Mouse (Mus musculus) adrenal gland, adult 8-10 months (tissue): ENCODE results near the gene Slk. TPM values are rescaled to one million over a fixed set of nuclear protein-coding genes. Genes with fewer than 3 reads are reported as not detected.

Experiments
- DNase-seq: peaks from one replicate; pipeline ENCODE4 v3.0.0; 2022
- total RNA-seq, 4 experiments: library from RNA; stranded (reverse); gene quantifications; 2 replicates each; pipeline ENCODE4 v1.2.4; 2022

The Slk gene
- 10 to 100 TPM; 34.0 to 49.4 (median 39.6) TPM for total RNA-seq

DNA sequence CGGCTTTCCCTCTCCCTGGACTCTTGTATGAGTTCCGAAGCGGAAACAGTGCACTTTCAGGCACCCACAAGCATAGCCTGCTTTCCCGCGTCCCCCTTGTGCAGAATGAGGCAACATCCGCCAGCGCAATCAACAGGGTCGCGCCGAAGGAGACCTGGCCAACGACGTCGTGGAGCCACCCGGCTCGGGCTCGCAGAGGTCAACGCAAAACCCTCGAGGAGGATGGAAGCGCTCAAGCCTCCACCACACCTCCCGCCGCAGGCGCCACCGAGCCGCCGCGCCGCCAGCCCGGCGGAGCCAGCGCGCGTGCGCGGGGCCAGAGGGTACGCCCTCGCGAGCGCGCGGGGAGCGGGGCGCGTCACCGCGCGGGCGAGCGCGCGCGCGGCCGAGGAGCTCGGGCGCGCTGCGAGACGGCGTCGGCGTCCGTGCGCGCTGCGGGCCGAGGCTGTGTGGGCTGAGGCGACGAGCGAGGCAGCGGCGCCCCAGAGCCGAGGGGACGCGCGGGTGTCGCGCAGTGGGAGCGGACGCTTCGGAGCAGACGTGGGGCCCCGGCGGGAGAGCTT, at the start of gene Slk:
Gene Slk, plus strand, starts transcription at position 454 of the 563 bp plus-strand sequence.
- DNase-seq = peak; percentile 66

DNA sequence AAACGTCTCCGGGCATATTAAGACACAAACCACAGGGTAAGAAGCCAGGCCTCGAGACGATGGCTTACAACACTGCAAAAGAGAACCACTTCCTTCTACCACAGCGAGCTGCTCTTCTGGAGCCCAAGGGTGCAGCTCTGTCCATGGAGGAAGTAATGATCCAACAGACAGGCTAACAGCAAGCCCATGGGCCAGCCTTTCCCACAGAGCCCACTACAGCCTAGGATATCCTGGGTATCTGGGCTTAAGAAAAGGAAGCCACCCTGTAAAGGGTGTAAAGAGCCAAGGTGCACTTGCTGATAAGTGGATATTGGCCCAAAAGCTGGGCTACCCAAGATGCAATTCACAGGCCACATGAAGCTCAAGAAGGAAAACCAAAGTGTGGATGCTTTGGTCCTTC, 48.2 kb upstream of the Slk start:
- DNase-seq = no peak

DNA sequence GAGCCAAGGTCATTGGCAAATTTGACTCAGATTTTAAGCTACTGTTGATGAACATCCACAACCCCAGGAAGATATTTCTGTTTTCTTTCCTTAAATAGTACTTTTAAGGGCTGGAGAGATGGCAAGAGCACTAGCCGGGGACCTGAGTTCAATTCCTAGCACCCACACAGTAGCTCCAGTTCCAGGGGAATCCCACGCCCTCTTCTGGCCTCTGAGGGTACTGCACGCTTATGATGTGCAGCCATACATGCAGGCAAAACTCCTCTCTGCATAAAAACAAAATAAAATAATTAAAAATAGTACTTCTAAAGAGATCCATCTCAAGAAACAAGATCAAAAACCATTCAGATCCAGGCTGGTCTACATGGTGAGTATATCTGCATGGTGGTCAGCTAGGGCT, 47.0 kb upstream of the Slk start:
- DNase-seq = no peak

DNA sequence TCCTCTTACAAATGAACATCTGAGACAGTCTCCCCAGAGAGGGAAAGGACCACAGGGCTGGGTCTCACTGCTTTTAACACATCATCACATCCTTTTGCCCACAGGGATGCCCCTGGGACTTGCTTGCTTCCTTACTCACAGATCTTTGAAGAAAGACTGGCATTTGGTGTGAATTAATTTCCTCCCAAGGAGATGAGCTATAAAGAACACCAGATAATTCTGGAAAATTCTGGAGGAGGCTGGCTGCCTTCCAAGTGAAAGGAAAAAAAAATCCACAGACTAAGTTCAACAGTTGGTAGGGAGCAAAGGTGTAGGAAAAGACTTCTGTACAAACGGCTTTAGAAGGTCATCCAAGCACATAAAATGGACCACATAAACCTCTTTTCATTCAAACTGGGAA, 45.3 kb upstream of the Slk start:
- DNase-seq = no peak

DNA sequence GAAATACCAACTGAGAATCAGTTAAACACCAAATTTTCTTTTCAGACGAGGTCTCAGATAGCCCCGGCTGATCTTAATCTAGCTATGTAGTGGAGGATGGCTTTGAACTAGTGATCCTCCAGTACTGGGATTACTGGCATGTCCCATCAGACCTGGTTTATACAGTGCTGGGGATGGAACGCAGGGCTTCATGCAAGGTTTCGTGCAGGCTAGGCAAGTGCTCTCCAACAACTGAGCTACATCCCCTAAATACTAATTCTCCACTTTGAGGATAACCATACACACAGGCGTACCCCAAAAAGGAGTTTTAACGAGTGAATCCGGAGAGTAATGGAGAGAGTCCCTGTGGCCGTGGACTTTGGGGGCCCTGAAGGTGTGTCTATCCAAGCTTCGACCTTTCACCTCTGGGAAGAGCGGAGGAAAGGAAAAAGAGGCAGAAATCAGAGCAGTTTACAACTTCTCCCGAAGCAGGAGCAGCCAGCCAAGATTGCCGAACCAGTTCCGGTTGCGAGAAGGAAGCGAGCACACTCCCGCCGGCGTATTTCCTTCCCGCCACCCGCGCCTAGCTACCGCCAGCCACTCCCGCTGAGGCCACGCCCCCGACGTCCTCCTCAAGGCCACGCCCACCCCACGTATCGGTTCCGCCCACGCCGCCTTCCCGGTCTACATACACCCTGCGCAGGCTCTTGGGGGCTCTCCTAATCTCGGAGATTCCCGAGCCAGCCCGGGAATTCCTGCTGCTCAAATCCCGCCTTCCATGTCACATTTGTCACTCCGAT, 42.8 kb upstream of the Slk start:
- DNase-seq = peak; percentile 96

DNA sequence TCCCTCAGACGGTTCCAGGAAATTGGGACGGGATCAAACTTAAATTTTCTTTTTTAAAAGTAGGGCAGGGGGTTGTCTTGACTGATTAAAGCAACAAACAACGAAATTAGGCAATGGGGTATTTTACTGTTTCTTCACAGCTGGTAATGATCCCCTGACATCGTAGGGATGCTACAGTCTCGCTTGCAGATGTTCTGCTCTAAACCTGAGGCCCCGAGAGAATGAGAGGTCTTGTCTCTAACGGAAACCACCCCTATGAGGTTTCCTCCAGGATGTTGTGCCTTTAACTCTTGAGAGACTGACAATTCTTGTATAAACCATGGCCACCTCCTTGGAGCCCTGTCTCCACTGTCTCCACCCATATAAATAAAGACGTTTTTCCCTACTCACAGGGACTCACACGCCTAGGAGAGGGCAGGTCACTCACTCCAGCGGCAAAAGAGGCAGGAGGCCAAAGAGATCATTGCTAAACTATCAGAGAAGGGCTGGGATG, 42.1 kb upstream of the Slk start, which contains the start of gene Stn1:
Gene Stn1, minus strand, starts transcription at position 208 of the 493 bp plus-strand sequence.
- no peak for DNase-seq

DNA sequence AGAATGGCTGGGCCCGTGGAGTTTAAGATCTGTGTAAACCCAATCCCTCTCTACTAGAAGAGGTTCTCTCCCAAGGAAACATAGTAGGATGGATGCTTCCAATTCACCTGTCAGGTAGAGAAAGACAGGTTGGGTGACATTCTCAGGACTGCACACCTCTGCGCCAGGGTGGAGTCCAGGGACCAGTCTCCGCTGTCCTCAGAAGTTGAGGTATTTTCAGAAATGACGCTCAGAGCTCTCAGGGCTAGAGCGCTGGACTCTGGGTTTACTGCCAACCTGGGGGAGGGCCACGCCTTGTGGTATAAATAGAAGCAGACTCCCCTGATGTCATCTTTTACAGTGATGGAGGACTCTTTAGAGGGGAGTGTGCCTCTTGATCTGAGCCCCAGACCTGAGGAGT, 41.6 kb upstream of the Slk start:
- no peak for DNase-seq

DNA sequence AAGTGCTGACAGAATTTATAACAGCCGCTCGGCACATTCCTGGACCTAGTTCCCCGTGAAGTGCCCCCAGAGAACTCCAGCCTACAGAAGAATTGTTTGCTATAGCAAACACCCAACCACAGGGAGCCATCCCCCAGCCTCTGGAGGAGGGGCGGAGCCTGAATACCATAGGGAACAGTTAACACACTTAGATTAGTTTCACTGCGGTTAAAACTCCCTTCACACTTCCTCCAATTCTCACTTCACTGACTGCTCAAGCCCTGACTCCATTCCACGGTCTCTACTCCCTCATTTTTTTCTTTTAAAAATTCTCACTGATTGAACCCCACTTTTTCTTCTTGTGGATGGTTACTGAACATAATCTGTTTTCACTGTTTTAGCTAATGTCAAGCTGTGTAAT, 40.7 kb upstream of the Slk start:
- DNase-seq = no peak

DNA sequence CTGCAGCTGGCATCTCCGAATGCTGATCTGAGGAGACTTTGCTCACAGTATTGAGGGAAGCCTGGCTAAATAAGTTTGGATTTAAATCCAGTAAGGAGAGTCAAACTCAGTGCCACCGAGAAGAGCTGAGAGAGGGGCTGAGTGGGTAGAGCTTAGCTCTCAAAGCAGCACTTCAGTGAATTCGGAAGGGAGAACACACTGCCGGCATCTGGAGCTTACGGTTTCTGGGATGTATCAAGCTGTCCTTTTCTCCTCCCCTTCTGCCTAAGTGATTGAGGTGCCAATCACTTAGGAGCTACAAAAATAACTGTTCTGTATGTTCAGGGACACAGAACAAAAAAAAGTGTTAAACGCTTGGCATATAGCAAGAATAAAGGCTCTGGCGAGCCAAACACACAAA, 37.0 kb upstream of the Slk start:
- no peak for DNase-seq

DNA sequence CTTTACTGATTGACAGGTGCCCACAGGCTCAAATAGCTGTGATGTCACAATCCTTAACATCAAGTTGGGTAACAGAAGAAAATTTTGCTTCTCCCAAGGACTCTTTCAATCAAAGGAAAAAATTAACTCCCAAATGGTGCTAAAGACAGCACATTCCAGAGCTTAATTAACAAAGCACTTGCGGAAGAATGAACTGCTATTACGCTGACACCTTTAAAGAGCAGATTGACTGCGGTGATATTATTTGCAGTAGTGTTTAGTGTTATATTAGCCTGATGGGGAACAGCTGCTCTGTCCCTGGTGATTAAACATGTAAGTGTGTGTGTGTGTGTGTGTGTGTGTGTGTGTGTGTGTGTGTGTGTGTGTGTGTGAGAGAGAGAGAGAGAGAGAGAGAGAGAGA, 34.4 kb upstream of the Slk start:
- no peak for DNase-seq

DNA sequence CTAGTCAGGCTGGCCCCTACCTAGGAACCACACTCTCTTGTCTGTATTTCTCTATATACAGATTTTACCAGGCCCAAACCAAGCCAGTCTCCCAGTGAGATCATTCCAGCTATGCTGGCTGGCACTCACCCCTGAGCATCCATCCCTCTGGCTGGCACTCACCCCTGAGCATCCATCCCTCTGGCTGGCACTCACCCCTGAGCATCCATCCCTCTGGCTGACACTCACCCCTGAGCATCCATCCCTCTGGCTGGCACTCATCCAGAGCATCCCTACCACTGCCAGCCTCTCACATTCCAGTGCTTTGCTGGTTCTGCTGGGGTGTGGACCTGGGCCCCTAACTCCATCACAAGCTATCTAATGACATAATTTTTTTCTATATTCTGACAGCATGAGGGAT, 34.0 kb upstream of the Slk start:
- no peak for DNase-seq

DNA sequence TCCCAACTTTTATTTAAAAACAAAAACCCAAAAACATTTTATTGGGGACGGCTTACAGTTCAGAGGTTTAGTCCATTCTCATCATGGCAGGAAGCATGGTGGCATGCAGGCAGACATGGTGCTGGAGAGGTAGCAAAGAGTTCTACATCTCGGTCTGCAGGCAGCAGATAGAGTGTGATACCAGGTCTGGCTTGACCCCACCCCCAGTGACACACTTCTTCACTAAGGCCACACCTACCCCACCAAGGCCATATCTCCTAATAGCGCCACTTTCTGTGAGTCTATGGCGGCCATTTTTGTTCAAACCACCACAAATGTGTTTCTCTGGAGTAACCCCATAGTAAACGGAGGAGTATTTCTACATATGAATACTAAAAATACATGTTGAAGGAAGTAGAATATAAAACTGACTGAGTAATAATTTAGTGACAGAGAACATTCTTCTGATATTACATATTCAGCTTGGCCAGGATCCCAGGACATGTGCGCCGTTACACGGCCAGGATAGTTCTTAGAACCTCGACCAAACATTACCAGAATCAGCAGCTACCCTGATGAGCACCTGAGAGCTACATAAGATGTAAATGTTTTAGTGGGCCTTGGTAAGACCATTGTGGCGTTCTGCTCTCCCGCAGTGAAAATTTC, 30.9 kb upstream of the Slk start:
- DNase-seq = no peak

DNA sequence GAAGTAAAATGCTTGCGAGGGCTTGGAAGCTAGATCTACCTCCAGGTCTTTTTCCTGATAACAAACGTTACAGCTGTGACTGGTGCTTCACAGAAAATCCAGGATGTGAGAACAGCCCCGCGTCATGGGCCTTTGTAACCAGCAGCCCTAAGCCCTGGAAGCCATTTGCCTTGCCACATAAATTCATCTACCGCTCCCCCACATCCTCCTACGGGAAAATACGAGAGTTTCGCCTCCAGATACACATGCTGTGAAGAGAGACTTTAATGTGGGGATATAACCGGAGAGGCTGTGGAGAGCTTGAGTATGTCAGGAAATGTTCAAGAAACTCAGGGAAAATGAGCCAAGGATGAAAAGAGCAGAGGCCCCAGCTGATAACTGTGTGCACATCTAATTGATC, 30.3 kb upstream of the Slk start:
- no peak for DNase-seq

DNA sequence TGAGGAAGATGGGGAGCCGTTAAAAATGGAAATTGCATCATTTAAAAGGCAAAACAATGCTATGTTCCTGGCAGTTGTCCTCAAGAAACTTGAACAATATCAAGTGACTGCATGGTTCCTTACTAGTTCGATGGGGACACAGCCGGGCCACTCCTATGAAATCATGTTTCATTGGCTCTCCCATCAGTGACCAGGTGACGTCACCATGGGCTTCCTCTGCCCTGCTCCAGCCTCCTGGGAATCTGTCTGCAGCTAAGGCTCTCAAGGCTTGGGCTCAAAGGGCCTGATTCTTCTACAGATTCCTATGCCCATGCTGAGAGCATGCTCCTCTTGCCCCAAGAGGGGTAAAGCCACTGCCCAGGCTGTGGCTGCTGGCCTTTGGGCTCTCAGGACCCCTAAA, 29.9 kb upstream of the Slk start:
- DNase-seq = no peak

DNA sequence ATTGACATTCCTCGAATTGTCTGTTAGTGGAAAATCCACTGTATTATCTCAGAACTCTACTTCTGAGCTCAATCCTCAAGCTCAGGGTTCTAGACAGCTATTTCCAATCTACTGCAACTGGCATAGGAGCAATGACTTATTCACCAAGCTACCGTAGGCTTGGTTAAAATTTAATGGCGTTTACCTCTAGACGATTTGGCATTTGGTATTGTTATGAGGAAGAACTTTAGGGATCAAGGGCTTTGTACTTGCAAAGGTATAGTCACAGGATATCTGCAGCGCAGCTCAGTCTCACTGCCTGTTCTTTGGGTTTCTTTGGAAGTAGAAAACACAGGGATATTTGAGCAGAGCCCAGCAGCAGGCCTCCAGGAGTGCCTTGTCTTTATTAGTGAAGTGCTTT, 20.3 kb upstream of the Slk start:
- no peak for DNase-seq

DNA sequence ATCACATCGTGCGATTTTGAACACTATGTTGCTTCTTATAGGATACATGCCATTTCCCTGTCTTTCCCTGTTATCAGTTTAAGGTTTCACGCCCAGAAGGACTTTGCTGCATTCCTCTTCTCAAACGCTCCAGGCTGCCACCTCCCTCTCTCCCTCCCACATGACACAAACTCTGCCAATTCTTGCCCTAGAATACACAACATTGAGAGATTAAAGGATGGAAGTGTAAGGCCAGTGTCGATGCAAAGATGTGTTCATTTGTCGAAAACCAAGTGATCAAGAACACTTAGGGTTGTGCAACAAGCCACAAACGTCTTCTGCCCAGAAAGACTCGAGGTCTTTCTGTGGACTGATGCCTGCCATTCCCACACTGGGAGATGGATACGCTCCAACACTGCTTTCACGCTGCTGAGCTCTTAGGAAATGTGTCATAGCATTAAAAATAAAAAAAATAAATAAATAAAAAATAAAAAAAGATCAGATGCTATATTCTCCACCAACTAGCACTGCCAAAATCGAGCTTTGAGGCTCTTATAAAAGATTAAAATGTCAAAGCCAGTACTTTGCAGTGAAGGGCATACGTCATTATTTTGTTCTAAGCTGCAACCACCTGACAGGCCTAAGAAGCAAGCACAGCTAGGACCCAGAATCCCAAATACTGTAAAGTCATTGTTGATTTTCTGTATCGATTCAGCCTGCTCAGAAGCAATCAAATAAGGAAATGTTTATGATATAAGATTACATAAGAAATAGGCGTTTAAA, 19.5 kb upstream of the Slk start:
- no peak for DNase-seq

DNA sequence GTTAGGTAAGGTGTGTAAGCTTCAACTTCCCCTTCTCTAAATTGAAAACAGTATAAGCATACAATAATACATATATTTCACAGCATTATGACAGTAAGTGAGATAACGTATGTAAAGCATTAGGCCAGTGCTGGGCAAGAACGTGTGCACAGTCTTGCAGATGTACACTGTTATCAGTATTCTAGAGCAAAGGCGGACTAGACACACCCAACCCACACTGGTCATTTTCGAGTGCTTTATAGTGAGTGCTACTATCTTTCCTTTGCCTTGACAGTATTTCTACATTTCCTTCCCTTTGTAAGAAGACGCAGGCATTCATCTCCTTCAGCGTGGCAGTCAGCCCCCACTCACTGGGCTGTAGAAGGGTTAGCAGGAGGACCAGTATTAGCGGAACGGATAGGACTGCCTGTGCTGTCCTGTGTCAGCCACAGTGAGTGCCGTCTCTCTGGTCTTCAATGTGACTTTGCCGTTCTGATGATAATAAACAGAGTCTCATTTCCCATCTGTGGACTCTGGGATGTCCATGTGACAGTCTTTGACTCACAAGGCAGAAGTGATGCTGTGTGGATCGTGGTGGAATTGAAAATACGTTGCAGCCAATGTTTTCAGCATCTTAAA, 18.8 kb upstream of the Slk start:
- no peak for DNase-seq

DNA sequence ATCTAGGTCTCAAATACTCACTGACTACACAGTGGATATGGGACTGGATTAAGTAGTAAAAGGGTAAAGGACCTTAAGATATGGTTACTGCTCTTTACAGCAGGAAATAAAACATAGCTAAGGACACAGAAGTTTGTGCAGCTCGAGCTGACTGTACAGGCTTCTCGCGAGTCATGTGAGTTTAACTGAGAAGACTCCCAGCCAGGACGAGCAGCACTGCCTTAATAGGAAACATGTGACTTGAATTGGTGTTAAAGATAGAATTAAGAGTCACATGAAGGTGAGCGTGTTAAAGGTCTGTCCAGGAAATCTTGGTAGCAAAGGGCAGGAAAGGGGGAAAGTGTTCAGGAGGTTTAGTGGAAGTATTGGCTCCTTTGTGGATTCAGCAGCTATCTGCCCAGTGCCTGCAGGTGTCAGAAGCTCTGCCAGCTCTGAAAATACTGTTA, 17.5 kb upstream of the Slk start:
- DNase-seq = no peak

DNA sequence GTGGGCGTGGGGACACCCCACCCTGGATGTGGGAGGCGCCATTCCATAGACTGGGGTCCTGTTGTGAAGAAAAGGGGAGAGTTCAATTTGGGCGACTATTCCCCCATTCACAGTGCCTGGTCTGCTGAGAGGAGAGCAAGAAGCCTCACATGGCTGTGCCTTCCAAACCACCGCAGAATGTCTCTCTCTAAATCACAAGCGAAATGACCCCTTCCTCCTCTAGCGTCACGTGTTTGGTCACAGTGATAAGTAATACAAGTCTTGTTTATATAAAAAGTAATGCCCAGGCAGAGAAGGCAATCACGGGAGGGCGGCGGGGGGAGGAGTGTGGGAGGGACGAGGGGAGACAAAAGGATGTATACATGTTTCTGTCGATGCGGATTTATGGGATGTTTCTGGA, 15.8 kb upstream of the Slk start:
- DNase-seq = no peak

DNA sequence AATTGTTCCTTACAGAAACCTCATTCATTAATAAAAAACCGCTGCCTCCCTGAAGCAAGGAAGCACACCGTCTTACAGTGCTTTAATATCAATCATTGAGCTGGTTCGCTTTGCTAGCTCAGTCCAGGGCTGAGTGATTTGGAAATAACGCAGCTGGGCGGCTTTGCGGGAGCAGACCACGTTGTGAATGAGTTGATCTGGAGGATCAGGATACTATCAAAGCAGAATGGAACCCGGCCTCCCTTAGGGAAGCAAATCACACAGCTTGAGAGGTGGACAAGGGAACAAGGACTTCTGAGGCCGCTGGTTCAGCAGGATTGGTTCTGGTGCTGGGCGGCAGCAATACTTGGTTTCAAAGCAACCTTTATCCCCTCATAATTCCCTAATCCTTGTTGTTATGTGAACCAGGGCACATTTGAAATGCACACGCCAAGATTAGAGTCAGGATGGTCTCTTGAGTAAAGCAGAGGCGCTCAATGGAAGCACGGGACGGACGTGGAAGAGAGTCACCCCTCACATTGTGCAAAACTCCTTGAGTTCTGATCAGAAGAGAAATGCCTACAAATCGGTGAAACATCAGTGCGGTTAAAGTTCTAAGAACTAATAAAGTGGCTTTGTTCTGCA, 14.3 kb upstream of the Slk start:
- DNase-seq = no peak

DNA sequence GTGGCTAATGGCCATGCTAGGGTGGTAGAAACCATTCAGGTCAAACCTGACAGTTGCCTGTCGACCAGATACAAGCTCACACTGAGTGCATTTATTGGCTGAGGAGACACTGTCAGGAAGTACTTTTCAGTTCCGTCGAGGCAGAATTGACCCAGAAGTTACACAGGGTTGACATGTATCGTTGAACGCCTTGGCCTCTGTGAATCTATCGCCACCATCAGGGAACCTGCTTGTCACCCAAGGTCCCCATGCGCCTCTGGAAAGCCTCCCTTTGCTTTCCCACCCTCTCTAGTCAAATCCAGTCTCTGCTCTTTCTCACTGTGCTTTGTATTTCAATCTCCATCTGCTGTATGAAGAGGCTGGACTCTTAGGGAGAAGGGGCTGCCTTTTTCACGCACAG, 13.5 kb upstream of the Slk start:
- no peak for DNase-seq

DNA sequence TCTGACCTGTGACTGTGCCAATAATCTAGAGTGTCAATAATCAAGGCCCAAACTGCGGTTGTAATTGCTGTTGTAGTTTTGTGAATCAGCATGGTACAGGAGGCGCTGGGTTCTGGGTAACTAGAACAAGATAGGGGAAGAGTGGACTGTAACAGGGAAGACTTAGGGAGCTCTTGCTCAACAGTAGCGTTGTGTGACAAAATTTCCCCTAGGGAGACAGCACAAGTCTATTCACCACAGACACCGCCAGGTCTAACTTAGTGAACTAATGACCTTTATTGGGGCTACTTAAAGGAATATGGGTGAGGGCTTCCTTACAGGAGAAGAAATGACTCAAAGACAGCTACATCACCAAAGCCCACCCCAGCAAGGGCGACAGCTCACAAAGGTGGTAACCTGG, 9.4 kb upstream of the Slk start:
- no peak for DNase-seq
